8 mouse cellular contexts compared by ENCODE assay signal in the genomic region with DNA sequence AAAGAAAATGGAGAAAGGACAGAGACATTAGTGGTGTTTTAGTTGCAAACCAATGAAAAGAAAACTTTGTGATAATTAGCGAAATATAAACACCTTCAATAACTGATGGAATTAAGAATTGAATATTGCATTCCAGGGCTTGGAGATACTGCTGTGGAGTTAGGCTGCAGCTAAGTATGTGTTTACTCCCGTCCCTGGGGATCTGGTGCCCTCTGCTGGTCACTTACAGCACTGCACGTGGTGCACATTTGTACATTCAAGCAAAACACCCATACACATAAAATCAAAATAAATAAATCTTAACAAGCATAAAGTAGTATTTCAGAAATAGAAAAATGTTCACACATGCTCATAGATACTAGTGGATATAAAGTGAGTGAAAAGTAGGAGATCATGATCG.
DNase-seq lines count a peak whose midpoint lies in the region; ATAC-seq and TF ChIP-seq lines count a peak whose summit lies in the region.

No protein-coding gene starts in this region.

- TF ChIP-seq CTCF in cortical plate, adult 2 months (IDR thresholded peaks at IDR 0.05; ENCODE audit: extremely low read depth, insufficient read depth, low read length), result peak; percentile 99
- peak; percentile 99 for TF ChIP-seq CTCF in lung, adult 2 months (IDR thresholded peaks at IDR 0.05; ENCODE audit: insufficient read depth, low read length)
- no peak for TF ChIP-seq CTCF in thymus, adult 2 months (IDR thresholded peaks at IDR 0.05; ENCODE audit: borderline replicate concordance, control insufficient read depth, extremely low read depth, insufficient read depth, low read length, poor library complexity)

- H3K4me1 ChIP-seq in cortical plate, adult 2 months (ENCODE audit: control insufficient read depth, insufficient read depth, low read length), result no peaks in the 10 kb centered on the region
- H3K4me1 ChIP-seq in lung, adult 2 months (ENCODE audit: control insufficient read depth, insufficient read depth, low read length), result no peaks in the 10 kb centered on the region
- H3K4me1 ChIP-seq in thymus, adult 2 months (replicated peaks; ENCODE audit: control insufficient read depth, insufficient read depth, low read length), result no peaks in the 10 kb centered on the region

- no peak for TF ChIP-seq POLR2A in cortical plate, adult 2 months (IDR thresholded peaks at IDR 0.05; ENCODE audit: extremely low read depth, insufficient read depth, low read length)
- TF ChIP-seq POLR2A in lung, adult 2 months (IDR thresholded peaks at IDR 0.05; ENCODE audit: borderline replicate concordance, extremely low read depth, low read depth, low read length), result no peak
- TF ChIP-seq POLR2A in thymus, adult 2 months (IDR thresholded peaks at IDR 0.05; ENCODE audit: control insufficient read depth, extremely low read depth, insufficient read depth, low read length, poor library complexity), result no peak

- no peak overlapping the region for H3K27ac ChIP-seq in cortical plate, adult 2 months (ENCODE audit: insufficient read depth, low read length)
- no peak overlapping the region for H3K27ac ChIP-seq in thymus, adult 2 months (ENCODE audit: control insufficient read depth, insufficient read depth, low read length)

- H3K4me3 ChIP-seq in cortical plate, adult 2 months (ENCODE audit: insufficient read depth, low read length), result no peak overlapping the region
- no peak overlapping the region for H3K4me3 ChIP-seq in lung, adult 2 months (replicated peaks; ENCODE audit: extremely low read depth, low read depth, low read length)
- H3K4me3 ChIP-seq in thymus, adult 2 months (ENCODE audit: control insufficient read depth, insufficient read depth, low read length), result no peak overlapping the region

- no peaks in the 10 kb centered on the region for H3K36me3 ChIP-seq in thymus, adult 2 months (ENCODE audit: control insufficient read depth, insufficient read depth, low read length)

- ATAC-seq in neutrophil, adult 5-6 weeks (ENCODE audit: extremely low read depth, insufficient number of reproducible peaks, low FRiP score, poor library complexity, severe bottlenecking), result peak; percentile 85; the same call in 1 of the 2 replicates

- peak; percentile 87 to 89 for DNase-seq in B cell, adult 2 months
- peak; percentile 58 to 89 for DNase-seq in adrenal gland, adult (ENCODE audit: inconsistent age in 2 of 2, low spot score in 1 of 2)
- peak; percentile 67 to 76 for DNase-seq in gastrocnemius, postnatal 4 days (ENCODE audit: low spot score in 2 of 2)
- DNase-seq in kidney, postnatal 4 days, result peak; percentile 87 to 88
- peak; percentile 74 for DNase-seq in lung, adult 2 months
- DNase-seq in thymus, adult 2 months, result peak; percentile 67

- no peaks in the 10 kb centered on the region for H3K27me3 ChIP-seq in thymus, adult 2 months (ENCODE audit: control insufficient read depth, insufficient read depth, low read length)

- 18% methylated on average over 4 of the region's 4 CpGs for WGBS in lung, adult 2 months
- WGBS in thymus, adult 2 months, result 23% methylated on average over 4 of the region's 4 CpGs
